Mouse (Mus musculus) olfactory bulb, adult 2 months (tissue): ENCODE results near the gene Lef1.

Source experiments
- CTCF ChIP-seq: fragments of 200-500 bp; IDR thresholded peaks from 2 replicates; pipeline ENCODE4 v1.5.1; 2012; ENCODE audit warnings: low read depth, mild to moderate bottlenecking, low read length, moderate library complexity; ENCODE audit not compliant: insufficient read depth
- POLR2A ChIP-seq: fragments of 200-500 bp; IDR thresholded peaks from 2 replicates; pipeline ENCODE4 v1.6.1; 2012; ENCODE audit warnings: mild to moderate bottlenecking, low read depth, low read length, moderate library complexity; ENCODE audit not compliant: insufficient read depth

- TF ChIP-seq POLR2A = no peak
- TF ChIP-seq CTCF = no peak
Measured at GRCm38 (mm10) chr3:131196507-131197019, 86.3 kb downstream of the Lef1 start.
